Mouse (Mus musculus): Measurements from ENCODE around the gene Begain. TPM values are rescaled to one million over a fixed set of nuclear protein-coding genes. Genes with fewer than 3 reads are reported as not detected.

Begain gene
- polyA plus RNA-seq, 1 experiment, result 0.41 TPM

DNA sequence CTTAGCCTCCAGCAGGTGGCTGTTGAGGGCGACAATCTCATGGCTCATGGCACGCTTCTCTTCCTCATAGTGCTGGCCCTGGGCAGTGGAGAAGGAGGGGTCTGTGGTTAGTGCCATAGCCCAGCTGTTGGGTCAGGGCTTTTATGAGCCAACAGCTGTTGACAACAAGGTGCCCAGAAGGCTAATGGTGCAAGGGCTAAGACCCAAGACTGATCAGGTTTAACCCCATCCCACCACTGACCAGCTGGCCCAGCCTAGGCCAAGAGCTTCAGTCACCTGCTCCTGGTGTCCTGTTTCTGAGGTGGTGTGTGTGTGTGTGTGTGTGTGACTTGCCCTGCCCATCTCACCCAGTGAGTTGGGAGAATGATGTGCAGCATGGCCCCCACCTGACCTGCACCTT, 31.0 kb downstream of the Begain start:
- Histone ChIP-seq H3K4me1 (no peaks in the 10 kb centered on the region), H3K4me3 (replicated peaks) (no peak overlapping the region), H3K27me3 (replicated peaks) (peaks cover 66% of the 10 kb centered on the region), H3K9me3 (peaks cover 19% of the 10 kb centered on the region), H3K36me3 (replicated peaks; ENCODE audit: low read length) (no peaks in the 10 kb centered on the region)
- no peak for TF ChIP-seq FLI1 (IDR thresholded peaks at IDR 0.05; ENCODE audit: low read length)
- no peak for TF ChIP-seq GATA1 (IDR thresholded peaks at IDR 0.05; ENCODE audit: borderline replicate concordance, low read length)

DNA sequence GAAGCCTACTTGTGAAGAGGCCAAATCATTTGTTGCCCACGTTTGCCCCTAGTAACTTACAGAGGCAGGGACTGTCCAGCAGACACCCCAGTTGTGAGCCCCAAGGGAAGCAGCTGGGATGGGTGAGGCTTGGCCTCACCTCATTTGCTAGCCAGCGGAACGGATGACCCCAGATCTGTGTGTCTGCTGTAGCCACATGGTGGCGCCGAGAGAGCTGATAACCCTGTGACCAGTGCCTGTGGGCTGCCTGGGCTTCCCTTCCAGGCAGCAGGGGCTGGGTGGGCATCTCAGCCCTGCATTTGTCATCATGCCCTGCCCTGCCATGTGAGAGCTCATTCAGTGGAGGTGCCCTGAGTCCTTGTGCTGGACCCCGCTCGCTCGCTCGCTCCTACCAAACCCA, 44.2 kb downstream of the Begain start:
- H3K4me3 ChIP-seq (replicated peaks), result no peak overlapping the region
- TF ChIP-seq GATA1 (IDR thresholded peaks at IDR 0.05; ENCODE audit: borderline replicate concordance, low read length), result no peak
- TF ChIP-seq FLI1 (IDR thresholded peaks at IDR 0.05; ENCODE audit: low read length), result no peak
- peaks cover 18% of the 10 kb centered on the region for H3K9me3 ChIP-seq
- no peaks in the 10 kb centered on the region for H3K4me1 ChIP-seq
- peaks cover 28% of the 10 kb centered on the region for H3K36me3 ChIP-seq (replicated peaks; ENCODE audit: low read length)
- no peaks in the 10 kb centered on the region for H3K27me3 ChIP-seq (replicated peaks)

DNA sequence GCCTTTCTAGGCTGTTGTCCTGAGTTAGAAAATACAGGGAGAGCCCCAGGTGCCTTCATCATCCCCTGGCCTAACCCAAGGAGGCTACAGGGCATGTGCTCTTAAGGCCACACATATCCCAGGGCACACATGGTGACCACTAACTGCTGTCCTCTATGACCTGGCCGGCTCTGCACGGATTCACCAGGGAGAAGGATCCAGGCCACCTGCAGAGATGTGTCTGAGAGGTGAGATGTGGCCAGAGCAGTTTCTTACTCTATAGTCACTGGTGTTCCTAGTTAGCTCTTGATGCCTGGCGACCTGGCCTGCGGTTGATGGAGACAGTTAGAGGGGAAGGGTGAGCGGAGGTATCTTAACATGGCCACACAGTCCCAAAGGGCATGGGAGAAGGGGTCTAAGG, 45.1 kb downstream of the Begain start:
- H3K36me3 ChIP-seq (replicated peaks; ENCODE audit: low read length), result peaks cover 26% of the 10 kb centered on the region
- H3K4me1 ChIP-seq, result no peaks in the 10 kb centered on the region
- TF ChIP-seq FLI1 (IDR thresholded peaks at IDR 0.05; ENCODE audit: low read length) (no peak), GATA1 (IDR thresholded peaks at IDR 0.05; ENCODE audit: borderline replicate concordance, low read length) (no peak)
- no peak overlapping the region for H3K4me3 ChIP-seq (replicated peaks)
- no peaks in the 10 kb centered on the region for H3K27me3 ChIP-seq (replicated peaks)
- H3K9me3 ChIP-seq, result peaks cover 12% of the 10 kb centered on the region

DNA sequence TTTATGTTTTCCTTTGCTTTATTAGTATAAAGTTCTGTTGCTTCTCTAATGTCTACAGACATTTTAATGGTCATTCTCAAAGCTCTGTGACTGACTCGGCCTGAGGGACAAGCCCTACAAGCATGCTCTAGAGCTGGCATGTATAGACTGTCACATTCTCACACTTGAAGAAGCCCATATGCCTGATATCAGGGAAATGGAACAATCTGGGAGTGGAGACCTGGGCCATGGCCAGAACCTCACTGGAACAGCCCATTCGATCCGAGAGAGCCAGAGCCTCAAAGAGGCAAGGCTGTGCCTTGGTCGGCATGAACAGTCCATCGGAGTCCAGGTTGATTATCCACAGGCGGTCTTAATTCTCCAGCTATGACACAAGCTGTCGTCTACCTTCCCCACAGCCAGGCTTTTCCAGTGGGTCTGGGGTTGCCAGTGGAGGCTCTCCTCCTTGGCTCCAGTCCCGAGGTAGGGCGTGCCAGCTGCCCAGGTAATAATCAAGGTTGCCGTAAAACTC, 45.8 kb downstream of the Begain start:
- no peaks in the 10 kb centered on the region for H3K4me1 ChIP-seq
- TF ChIP-seq GATA1 (IDR thresholded peaks at IDR 0.05; ENCODE audit: borderline replicate concordance, low read length), result no peak
- no peak for TF ChIP-seq FLI1 (IDR thresholded peaks at IDR 0.05; ENCODE audit: low read length)
- H3K9me3 ChIP-seq, result peaks cover 5% of the 10 kb centered on the region; the same call in 1 of the 2 replicates
- H3K4me3 ChIP-seq (replicated peaks), result no peak overlapping the region
- no peaks in the 10 kb centered on the region for H3K27me3 ChIP-seq (replicated peaks)
- peaks cover 19% of the 10 kb centered on the region for H3K36me3 ChIP-seq (replicated peaks; ENCODE audit: low read length)

DNA sequence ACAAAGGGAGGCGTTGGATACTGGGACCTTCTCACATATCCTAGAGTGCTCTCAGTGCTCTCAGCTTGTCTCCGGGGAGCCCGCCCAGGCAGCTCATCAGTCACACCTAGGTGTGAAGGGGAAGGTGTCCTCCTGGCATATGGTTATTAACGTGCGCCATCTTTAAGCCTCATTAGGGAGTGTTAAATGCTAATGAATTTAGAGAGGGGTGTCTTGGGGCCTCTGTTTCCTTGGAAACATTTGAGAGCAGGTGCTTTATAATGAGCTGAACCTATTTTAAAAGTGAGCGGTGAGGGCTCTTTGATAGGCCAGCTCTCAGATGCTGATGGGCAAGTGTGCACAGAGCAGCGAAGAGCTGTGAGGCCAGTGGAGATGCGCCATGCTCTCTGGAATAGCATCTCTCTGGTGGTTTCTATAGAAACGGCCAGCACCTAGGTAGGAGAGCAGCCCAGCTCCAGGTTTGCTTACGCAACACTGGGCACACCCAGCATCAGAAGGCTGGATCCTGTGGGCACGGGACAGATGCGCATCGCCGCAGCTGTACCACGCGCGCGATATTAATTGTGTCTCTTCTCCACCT, 57.9 kb downstream of the Begain start:
- TF ChIP-seq FLI1 (IDR thresholded peaks at IDR 0.05; ENCODE audit: low read length), result no peak
- TF ChIP-seq GATA1 (IDR thresholded peaks at IDR 0.05; ENCODE audit: borderline replicate concordance, low read length), result no peak
- H3K36me3 ChIP-seq (replicated peaks; ENCODE audit: low read length), result no peaks in the 10 kb centered on the region
- no peak overlapping the region for H3K4me3 ChIP-seq (replicated peaks)
- no peaks in the 10 kb centered on the region for H3K27me3 ChIP-seq (replicated peaks)
- H3K9me3 ChIP-seq, result no peaks in the 10 kb centered on the region
- H3K4me1 ChIP-seq, result no peaks in the 10 kb centered on the region; the same call in 1 of the 2 replicates

DNA sequence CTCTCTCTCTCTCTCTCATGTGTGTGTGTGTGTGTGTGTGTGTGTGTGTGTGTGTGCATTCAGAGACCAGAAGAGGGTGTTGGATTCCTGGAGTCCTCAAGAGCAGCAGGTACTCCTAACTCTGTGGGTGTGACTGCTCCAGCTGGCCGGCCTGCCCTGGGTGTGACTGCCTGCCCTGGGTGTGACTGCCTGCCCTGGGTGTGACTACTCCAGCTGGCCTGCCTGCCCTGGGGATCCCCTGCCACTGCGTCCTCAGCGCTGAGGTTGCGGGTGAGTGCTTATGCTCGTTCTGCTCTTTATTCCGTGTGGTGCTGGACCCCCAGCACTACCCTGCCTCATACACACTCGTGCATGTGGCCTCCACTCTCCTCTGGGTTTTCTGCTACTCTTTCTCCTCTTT, 65.0 kb downstream of the Begain start:
- Histone ChIP-seq H3K4me3 (replicated peaks) (no peak overlapping the region), H3K4me1 (no peaks in the 10 kb centered on the region; the same call in 1 of the 2 replicates), H3K36me3 (replicated peaks; ENCODE audit: low read length) (no peaks in the 10 kb centered on the region), H3K9me3 (no peaks in the 10 kb centered on the region), H3K27me3 (replicated peaks) (no peaks in the 10 kb centered on the region)
- no peak for TF ChIP-seq FLI1 (IDR thresholded peaks at IDR 0.05; ENCODE audit: low read length)
- no peak for TF ChIP-seq GATA1 (IDR thresholded peaks at IDR 0.05; ENCODE audit: borderline replicate concordance, low read length)

DNA sequence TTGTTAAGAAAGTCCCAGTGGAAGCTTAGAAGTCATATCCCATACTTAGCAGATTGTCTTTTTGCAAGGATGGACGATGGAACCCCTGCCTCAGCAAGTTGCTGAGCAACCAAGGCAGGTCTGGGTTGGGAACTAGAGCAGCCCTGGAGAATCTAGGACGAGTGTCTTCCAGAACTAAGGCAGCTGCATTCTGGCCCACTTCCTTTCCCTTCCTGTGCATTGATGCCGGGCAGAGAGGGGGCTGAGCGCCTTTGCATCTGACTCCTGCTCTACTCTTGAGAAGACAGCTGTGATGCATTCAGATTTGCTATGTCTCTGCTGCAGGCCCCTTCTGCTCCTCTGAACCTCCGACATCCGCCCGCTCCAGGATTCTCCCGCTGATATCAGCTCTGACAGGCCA, 70.8 kb downstream of the Begain start:
- H3K27me3 ChIP-seq (replicated peaks), result no peaks in the 10 kb centered on the region
- H3K9me3 ChIP-seq, result no peaks in the 10 kb centered on the region
- no peak overlapping the region for H3K4me3 ChIP-seq (replicated peaks)
- no peaks in the 10 kb centered on the region for H3K36me3 ChIP-seq (replicated peaks; ENCODE audit: low read length)
- TF ChIP-seq FLI1 (IDR thresholded peaks at IDR 0.05; ENCODE audit: low read length), result no peak
- no peak for TF ChIP-seq GATA1 (IDR thresholded peaks at IDR 0.05; ENCODE audit: borderline replicate concordance, low read length)
- H3K4me1 ChIP-seq, result no peaks in the 10 kb centered on the region

DNA sequence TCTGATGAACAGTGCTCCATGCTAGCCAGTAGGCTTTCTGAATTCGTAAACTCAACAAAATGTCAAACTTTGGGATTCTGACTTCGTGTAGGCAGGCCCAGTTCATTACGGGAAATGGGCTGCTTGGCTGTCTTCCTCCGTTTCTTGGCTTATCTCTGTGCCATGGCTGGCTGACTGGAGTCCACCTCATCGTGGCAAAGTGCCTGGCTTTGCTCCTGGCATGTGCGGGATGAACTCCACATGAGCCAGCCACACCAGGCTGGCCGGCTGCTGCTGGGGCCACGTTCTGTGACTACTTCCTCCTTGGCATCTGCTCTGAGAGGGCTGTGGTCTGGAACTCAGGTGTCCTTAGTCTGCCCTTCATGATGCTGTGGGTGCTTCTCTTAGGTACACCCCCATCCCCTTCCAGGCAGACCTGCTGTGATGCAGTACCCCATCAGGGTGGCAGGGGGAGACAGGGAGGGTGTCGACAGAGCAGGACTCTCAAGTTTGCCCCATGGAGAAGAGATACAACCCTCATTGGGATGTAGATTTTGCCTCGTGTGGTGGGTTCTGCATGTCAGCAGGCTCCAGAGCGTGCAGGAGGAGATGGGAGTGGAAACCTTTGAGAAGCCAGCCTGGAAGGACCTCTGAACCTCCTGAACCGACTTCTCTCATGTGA, 71.9 kb downstream of the Begain start:
- TF ChIP-seq GATA1 (IDR thresholded peaks at IDR 0.05; ENCODE audit: borderline replicate concordance, low read length) (no peak), FLI1 (IDR thresholded peaks at IDR 0.05; ENCODE audit: low read length) (no peak)
- Histone ChIP-seq H3K4me3 (replicated peaks) (no peak overlapping the region), H3K27me3 (replicated peaks) (no peaks in the 10 kb centered on the region), H3K36me3 (replicated peaks; ENCODE audit: low read length) (no peaks in the 10 kb centered on the region), H3K4me1 (no peaks in the 10 kb centered on the region), H3K9me3 (no peaks in the 10 kb centered on the region)

DNA sequence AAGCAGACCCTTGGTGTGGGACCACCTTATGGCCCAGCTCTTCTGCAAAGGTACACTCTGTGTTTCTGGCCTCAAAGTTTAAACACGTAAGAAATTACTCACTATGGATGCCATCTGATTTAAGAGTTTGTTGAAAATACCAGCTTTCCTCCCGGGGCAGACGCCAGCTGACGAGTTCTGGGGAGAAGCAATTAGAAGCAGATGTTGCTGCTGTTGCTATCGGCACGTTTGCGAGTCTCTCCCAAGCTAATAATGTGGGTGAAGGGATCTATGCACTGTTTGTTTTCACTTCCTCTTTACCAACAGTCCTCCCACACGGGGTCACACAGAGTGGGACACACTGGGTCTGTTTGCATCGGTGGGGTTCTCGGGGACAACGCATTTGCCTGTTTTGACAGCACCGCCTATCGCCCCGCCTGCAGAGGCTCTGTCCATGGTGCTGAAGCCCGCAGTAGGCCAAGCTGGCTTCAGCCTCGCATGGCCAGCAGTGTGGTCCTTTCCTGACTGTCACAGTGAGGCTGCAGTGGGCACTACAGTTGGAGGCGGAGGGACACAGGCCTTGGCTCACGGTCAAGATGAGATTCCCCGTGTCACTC, 73.5 kb downstream of the Begain start:
- Histone ChIP-seq H3K27me3 (replicated peaks) (no peaks in the 10 kb centered on the region), H3K4me3 (replicated peaks) (no peak overlapping the region), H3K4me1 (peaks cover 4% of the 10 kb centered on the region; the same call in 1 of the 2 replicates), H3K36me3 (replicated peaks; ENCODE audit: low read length) (no peaks in the 10 kb centered on the region), H3K9me3 (0 out of 2 replicates have a peak, but pooled peaks cover under 1% of the 10 kb centered on the region)
- TF ChIP-seq FLI1 (IDR thresholded peaks at IDR 0.05; ENCODE audit: low read length) (no peak), GATA1 (IDR thresholded peaks at IDR 0.05; ENCODE audit: borderline replicate concordance, low read length) (no peak)

DNA sequence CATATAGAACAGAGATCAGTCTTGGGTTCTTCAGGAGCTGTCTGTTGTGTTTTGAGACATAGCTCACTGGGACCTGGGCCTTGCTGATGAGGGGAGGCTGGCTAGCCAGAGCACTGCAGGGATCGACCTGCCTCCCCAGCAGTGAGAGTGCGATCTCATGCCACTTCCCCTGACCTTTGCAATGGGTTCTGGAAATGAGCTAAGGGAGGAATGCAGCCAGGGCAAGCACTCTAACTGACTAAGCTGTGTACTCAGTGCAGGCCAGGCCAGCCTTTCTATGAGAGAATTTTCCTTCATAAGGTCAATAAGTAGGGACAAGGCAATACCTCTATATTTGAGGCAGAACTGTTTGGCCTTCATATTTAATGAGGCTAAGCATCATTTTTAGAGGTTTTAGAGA, 75.0 kb downstream of the Begain start:
- Histone ChIP-seq H3K36me3 (replicated peaks; ENCODE audit: low read length) (no peaks in the 10 kb centered on the region), H3K4me3 (replicated peaks) (no peak overlapping the region), H3K27me3 (replicated peaks) (no peaks in the 10 kb centered on the region), H3K9me3 (peaks cover 9% of the 10 kb centered on the region; the same call in 1 of the 2 replicates), H3K4me1 (peaks cover 4% of the 10 kb centered on the region; the same call in 1 of the 2 replicates)
- TF ChIP-seq GATA1 (IDR thresholded peaks at IDR 0.05; ENCODE audit: borderline replicate concordance, low read length) (no peak), FLI1 (IDR thresholded peaks at IDR 0.05; ENCODE audit: low read length) (no peak)
